Mouse (Mus musculus) kidney, embryonic 15.5 days (tissue): ENCODE measurements around the gene Psmd9. TPM values are rescaled to one million over a fixed set of nuclear protein-coding genes. Genes with fewer than 3 reads are reported as not detected.

Experiments used
- ATAC-seq: fragments of 200-750 bp; cut with Nextera tagmentation; replicated peaks from 2 replicates; pipeline ENCODE4 v1.8.0; 2017; ENCODE audit warnings: moderate TSS enrichment; ENCODE audit not compliant: low FRiP score
- H3K27ac ChIP-seq: fragments of 300-500 bp; sonication (generic); 2 replicates; pipeline ENCODE4 v1.5.1; 2015; ENCODE audit warnings: mild to moderate bottlenecking, inconsistent platforms
- H3K27me3 ChIP-seq: fragments of 300-500 bp; sonication (generic); 2 replicates; pipeline ENCODE4 v1.6.1; 2015; ENCODE audit warnings: inconsistent platforms
- H3K36me3 ChIP-seq: fragments of 300-500 bp; sonication (generic); 2 replicates; pipeline ENCODE4 v1.6.1; 2015; ENCODE audit warnings: inconsistent platforms
- H3K4me1 ChIP-seq: fragments of 300-500 bp; sonication (generic); 2 replicates; pipeline ENCODE4 v1.6.1; 2015; ENCODE audit warnings: inconsistent platforms
- H3K4me2 ChIP-seq: fragments of 300-500 bp; sonication (generic); 2 replicates; pipeline ENCODE4 v1.6.1; 2015; ENCODE audit warnings: moderate library complexity, mild to moderate bottlenecking, inconsistent platforms
- H3K4me3 ChIP-seq: fragments of 300-500 bp; sonication (generic); replicated peaks from 2 replicates; pipeline ENCODE4 v1.5.1; 2015; ENCODE audit warnings: mild to moderate bottlenecking, inconsistent platforms
- H3K9ac ChIP-seq: fragments of 300-500 bp; sonication (generic); 2 replicates; pipeline ENCODE4 v1.6.1; 2015; ENCODE audit warnings: mild to moderate bottlenecking, inconsistent platforms
- H3K9me3 ChIP-seq: fragments of 300-500 bp; sonication (generic); replicated peaks from 2 replicates; pipeline ENCODE4 v1.6.1; 2016; ENCODE audit warnings: inconsistent platforms
- WGBS: fragments of 180-500 bp; shearing (Covaris S2); methylation state at CpG from one replicate; pipeline ENCODE4 v1.1.7; 2015; ENCODE audit warnings: mixed read lengths; 5-methylcytosine and 5-hydroxymethylcytosine counted together
- polyA plus RNA-seq: library from polyadenylated mRNA; unstranded; fragments of >200 nt; fragmentation: Nextera tagmentation; extraction: Ambion mirVana; gene quantifications from 2 replicates; pipeline ENCODE4 v1.2.1, GENCODE M21; 2015

Psmd9 gene
- polyA plus RNA-seq, 1 experiment from 2014 or later = 90.5 TPM

DNA sequence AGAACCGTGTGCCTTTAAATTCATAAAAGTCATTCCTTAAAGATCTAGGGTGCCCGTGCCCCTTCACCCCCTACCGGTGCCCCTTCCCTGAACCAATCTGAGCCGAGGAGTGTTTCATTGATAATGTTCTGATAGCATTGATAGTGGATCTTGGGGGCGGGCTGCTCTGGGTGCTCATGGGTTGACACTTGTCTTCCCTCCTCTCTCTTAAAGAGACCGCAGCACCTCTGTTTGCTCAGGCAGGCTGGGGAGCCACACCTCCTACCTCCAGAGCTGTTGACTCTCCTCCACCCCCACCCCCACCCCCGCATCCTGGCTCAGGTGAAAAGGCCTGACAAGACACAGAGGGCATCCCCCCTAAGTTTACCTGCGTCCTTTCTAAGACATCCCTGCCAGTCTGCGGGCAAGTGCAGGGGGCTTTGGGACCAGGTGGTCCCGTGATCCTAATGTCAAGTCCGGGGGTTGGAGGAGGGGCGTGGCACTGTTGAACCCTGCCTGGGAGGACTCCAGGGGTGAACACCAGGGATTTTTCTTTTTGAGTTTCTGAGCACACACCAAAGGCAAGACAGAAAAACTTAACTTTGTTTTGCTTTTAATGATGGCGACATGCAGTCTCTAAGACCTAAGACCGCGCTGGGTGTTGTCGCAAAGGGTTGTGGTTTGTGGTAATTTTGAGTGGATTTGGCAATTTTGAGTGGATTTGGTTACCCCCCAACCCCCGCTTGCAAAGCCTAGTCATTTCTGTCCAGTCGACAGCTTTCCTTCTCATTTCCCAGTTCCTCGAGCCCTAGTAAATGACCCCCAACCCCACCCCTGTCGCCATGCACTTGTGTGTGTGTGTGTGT, 24.2 kb upstream of the Psmd9 start:
- Histone ChIP-seq H3K9me3 (no peaks in the 10 kb centered on the region), H3K9ac (peak overlapping the region; percentile 27), H3K4me3 (peak overlapping the region; percentile 91), H3K36me3 (peaks cover 46% of the 10 kb centered on the region), H3K4me1 (peaks cover 57% of the 10 kb centered on the region), H3K27ac (no peak overlapping the region), H3K4me2 (peak overlapping the region; percentile 99), H3K27me3 (no peaks in the 10 kb centered on the region)
- WGBS = 33% methylated on average over 20 of the region's 20 CpGs
- no peak for ATAC-seq

DNA sequence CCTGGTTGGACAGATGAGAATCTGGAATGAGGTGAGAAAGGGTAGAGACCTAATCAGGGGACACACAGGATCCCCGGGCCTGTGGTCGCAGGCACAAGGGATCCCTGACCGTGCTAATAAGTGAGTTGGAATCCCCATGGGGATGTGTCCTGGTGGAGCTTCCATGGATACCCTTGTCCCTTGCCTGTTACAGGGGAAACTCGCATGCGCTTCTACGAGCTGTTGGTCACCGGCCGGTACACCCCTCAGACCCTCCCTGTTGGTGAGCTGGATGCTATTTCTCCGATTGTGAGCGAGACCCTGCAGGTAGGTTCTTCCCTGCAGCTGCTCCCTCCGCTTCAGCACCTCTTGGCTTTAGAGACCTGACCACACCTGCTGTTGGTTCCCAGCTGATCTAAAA, 22.9 kb upstream of the Psmd9 start:
- H3K4me3 ChIP-seq = no peak overlapping the region
- H3K9me3 ChIP-seq = no peaks in the 10 kb centered on the region
- no peaks in the 10 kb centered on the region for H3K27me3 ChIP-seq
- no peak overlapping the region for H3K27ac ChIP-seq
- H3K4me1 ChIP-seq = peaks cover 71% of the 10 kb centered on the region
- no peak overlapping the region for H3K9ac ChIP-seq
- no peak for ATAC-seq
- no peak overlapping the region for H3K4me2 ChIP-seq
- 92% methylated on average over 11 of the region's 11 CpGs for WGBS
- H3K36me3 ChIP-seq = peaks cover 57% of the 10 kb centered on the region

DNA sequence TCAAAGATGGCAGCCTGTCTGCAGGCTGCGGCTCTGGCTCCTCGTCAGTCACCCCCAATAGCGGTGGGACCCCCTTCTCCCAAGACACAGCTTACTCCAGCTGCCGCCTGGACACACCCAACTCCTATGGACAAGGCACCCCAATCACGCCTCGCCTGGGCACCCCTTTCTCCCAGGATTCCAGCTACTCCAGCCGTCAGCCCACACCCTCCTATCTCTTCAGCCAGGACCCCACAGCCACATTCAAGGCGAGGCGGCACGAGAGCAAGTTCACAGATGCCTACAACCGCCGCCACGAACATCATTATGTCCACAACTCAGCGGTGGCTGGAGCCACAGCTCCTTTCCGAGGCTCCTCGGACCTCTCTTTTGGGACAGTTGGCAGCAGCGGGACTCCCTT, 21.6 kb upstream of the Psmd9 start:
- peaks cover 69% of the 10 kb centered on the region for H3K36me3 ChIP-seq

DNA sequence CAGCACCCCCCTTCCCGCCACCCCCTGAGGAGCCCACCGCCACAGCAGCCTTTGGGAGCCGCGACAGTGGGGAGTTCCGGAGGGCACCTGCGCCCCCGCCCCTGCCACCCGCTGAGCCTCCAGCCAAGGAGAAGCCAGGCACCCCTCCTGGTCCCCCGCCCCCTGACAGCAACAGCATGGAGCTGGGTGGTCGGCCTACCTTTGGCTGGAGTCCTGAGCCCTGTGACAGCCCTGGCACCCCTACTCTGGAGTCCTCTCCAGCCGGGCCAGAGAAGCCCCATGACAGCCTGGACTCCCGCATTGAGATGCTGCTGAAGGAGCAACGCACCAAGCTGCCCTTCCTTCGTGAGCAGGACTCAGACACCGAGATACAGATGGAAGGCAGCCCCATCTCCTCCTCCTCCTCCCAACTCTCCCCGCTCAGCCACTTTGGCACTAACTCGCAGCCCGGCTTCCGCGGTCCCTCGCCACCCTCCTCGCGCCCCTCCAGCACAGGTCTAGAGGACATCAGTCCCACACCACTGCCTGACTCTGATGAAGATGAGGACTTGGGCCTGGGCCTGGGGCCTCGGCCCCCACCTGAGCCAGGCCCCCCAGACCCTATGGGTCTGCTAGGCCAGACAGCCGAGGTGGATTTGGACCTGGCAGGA, 21.0 kb upstream of the Psmd9 start:
- Histone ChIP-seq H3K27me3 (no peaks in the 10 kb centered on the region), H3K27ac (no peak overlapping the region), H3K4me1 (peaks cover 73% of the 10 kb centered on the region), H3K4me3 (no peak overlapping the region), H3K9me3 (no peaks in the 10 kb centered on the region), H3K36me3 (peaks cover 75% of the 10 kb centered on the region), H3K4me2 (no peak overlapping the region), H3K9ac (no peak overlapping the region)
- ATAC-seq = no peak
- 81% methylated on average over 25 of the region's 25 CpGs for WGBS

More for the DNA sequence above, 21.6 kb upstream of the Psmd9 start:
- H3K4me1 ChIP-seq = peaks cover 75% of the 10 kb centered on the region
- ATAC-seq = no peak
- H3K27me3 ChIP-seq = no peaks in the 10 kb centered on the region
- no peak overlapping the region for H3K9ac ChIP-seq
- H3K9me3 ChIP-seq = no peaks in the 10 kb centered on the region
- H3K27ac ChIP-seq = no peak overlapping the region
- no peak overlapping the region for H3K4me3 ChIP-seq
- H3K4me2 ChIP-seq = no peak overlapping the region
- 88% methylated on average over 17 of the region's 17 CpGs for WGBS

DNA sequence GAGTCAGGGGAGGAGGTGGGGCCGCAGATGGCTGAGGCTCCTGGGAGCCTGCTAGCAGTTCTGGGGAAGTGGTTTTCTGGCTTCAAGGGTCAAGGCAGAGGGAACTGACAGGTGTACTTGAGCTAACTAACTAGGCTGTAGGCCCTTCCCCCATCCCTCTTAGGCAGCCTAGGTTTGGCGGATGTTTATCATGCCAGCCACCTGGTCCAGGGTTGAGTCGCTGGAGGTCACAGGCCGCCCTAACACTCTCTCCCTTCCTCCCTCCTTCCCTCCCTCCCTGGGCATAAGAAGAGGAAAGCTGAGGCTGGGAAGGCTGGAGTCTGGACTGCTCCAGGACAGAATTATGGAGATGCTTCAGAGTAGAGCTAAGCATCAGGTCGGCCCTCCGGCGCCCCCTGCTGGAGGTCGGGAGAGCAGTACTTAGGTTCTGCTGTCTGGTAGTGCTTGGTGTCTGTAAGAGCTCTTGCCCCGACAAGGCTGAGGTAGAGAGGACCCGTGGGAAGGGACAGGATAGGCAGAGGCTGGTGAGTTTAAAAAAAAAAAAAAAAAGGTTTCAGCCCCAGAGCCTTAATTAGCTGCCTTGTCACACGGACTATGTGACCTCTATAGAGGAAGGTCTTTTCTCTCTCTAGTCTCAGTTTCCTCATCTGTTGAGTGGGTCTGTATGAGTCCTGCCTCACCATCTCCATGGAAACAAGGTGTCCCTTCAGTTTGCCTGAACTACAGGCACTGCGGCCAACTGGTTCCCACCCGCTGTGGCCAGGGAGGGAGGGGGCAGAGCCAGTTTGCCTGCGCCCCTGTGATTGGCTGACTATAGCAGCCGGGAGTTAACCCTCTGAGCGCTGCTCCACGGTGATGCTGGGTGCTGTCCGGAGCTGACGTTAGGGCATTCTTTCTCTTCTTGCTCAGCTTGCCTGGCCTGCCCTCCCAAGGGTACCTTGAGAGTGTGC, 19.5 kb upstream of the Psmd9 start:
- Histone ChIP-seq H3K4me1 (peaks cover 59% of the 10 kb centered on the region), H3K4me2 (peak overlapping the region; percentile 56), H3K9ac (no peak overlapping the region), H3K9me3 (no peaks in the 10 kb centered on the region), H3K27me3 (no peaks in the 10 kb centered on the region), H3K4me3 (peak overlapping the region; percentile 41), H3K27ac (peak overlapping the region; percentile 66), H3K36me3 (peaks cover 88% of the 10 kb centered on the region)
- 6% methylated on average over 19 of the region's 19 CpGs for WGBS
- ATAC-seq = peak; percentile 84

DNA sequence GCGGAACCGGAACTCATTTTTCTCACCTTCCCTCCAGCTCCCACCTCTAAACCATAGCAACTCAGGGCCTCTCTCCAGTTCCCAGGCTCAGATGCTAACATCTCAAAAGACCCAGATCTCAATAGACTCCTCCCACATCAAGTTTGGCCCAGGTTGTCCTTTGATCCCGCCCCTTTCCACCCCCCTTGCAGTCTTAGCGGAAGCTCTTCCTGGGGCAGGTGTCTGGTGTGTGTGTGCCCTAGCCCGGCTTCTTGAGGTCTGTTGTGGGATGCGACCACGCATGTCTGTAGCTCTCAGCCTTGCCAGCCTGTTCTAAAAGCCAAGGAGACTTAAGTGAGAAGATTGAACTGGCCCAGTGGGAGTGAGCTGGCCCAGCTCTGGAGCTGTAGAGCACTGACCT, 18.6 kb upstream of the Psmd9 start:
- Histone ChIP-seq H3K4me1 (peaks cover 50% of the 10 kb centered on the region), H3K9ac (peak overlapping the region; percentile 43; the same call in 1 of the 2 replicates), H3K9me3 (no peaks in the 10 kb centered on the region), H3K27me3 (no peaks in the 10 kb centered on the region), H3K36me3 (peaks cover 90% of the 10 kb centered on the region), H3K4me2 (peak overlapping the region; percentile 56), H3K27ac (peak overlapping the region; percentile 64), H3K4me3 (peak overlapping the region; percentile 41)
- ATAC-seq = no peak
- 25% methylated on average over 7 of the region's 7 CpGs for WGBS

DNA sequence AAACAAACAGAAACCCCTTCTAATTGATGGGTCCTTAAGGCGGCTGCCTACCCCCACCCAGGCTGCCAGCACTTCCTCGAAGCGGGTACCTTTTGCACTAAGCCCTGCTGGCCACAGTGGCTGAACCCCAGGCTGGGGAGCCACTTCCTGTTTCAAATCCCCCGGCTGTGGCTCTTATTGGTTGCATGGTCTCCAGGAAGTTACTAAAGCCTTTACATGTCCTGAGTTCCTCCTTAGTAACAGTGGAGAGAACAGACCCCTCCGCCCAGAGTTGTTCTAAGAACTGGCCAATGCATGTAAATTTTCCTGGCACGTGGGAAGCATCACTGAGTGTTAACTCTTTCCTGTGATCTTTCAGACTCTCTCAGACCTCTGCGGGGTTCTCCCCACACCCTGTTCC, 18.1 kb upstream of the Psmd9 start:
- Histone ChIP-seq H3K36me3 (peaks cover 88% of the 10 kb centered on the region), H3K9me3 (no peaks in the 10 kb centered on the region), H3K9ac (0 out of 2 replicates have a peak overlapping the region, but pooled peaks have one; percentile 43), H3K27me3 (no peaks in the 10 kb centered on the region), H3K4me1 (peaks cover 46% of the 10 kb centered on the region), H3K27ac (peak overlapping the region; percentile 64), H3K4me2 (peak overlapping the region; percentile 56), H3K4me3 (peak overlapping the region; percentile 41)
- WGBS = 21% methylated on average over 7 of the region's 7 CpGs
- ATAC-seq = 0 out of 2 replicates have a peak, but pooled peaks have one; percentile 4

DNA sequence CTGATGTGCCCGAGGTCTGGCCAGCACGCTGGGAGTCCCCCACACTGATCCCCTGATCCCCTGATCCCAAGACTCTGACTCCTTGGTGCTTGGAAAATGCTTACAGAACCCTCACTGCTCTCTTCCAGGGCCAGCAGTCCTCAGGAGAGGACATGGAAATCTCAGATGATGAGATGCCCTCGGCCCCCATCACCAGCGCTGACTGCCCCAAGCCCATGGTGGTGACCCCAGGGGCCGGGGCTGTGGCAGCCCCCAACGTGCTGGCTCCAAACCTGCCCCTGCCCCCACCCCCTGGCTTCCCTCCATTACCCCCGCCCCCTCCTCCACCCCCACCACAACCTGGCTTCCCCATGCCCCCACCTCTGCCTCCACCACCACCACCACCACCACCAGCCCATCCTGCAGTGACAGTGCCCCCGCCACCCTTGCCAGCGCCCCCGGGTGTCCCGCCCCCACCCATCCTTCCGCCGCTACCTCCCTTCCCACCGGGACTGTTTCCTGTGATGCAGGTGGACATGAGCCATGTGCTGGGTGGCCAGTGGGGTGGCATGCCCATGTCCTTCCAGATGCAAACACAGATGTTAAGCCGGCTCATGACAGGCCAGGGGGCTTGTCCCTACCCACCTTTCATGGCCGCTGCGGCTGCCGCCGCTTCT, 17.4 kb upstream of the Psmd9 start:
- 84% methylated on average over 19 of the region's 19 CpGs for WGBS
- Histone ChIP-seq H3K4me2 (peak overlapping the region; percentile 56; the same call in 1 of the 2 replicates), H3K9ac (no peak overlapping the region), H3K4me1 (peaks cover 39% of the 10 kb centered on the region), H3K27ac (0 out of 2 replicates have a peak overlapping the region, but pooled peaks have one; percentile 64), H3K9me3 (no peaks in the 10 kb centered on the region), H3K27me3 (no peaks in the 10 kb centered on the region), H3K36me3 (peaks cover 87% of the 10 kb centered on the region), H3K4me3 (no peak overlapping the region)
- ATAC-seq = no peak

DNA sequence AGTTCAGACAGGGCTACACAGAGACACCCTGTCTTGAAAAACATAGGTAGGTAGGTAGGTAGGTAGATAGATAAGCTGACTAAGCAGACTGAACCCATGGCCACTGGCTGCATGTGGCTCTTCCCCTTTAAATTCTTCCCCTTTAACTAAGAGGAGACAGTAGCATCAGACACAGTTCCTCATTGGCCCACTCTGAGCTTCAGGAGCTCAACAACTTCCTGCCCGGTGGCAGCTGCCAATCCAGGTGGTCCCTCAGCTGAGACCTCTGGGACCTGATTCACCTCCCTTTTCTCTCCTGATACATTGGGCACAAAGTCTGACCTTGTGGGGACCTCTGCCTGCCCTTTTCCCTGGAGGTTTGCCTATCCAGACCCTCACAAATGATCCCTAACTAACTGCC, 16.3 kb upstream of the Psmd9 start:
- Histone ChIP-seq H3K4me1 (peaks cover 38% of the 10 kb centered on the region), H3K36me3 (peaks cover 87% of the 10 kb centered on the region), H3K4me2 (no peak overlapping the region), H3K9me3 (no peaks in the 10 kb centered on the region), H3K4me3 (no peak overlapping the region), H3K9ac (no peak overlapping the region), H3K27ac (no peak overlapping the region), H3K27me3 (no peaks in the 10 kb centered on the region)
- ATAC-seq = no peak
- 81% methylated on average over 1 of the region's 1 CpGs for WGBS

DNA sequence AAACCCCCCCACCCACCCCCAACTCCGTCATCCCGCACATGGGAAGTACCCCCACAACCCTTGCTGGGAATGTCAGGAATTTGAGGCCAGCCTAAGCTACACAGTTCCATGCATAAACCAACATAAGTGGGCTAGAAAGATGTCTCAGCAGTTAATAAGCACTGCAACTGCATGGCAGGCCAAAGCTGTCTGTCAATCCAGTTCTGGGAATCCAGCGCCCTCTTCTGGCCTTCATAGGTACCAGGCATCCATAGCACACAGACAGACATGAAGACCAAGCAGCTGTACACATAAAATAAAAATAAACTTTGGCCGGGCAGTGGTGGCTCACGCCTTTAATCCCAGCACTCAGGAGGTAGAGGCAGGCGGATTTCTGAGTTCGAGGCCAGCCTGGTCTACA, 13.8 kb upstream of the Psmd9 start:
- H3K27me3 ChIP-seq = no peaks in the 10 kb centered on the region
- H3K27ac ChIP-seq = no peak overlapping the region
- H3K36me3 ChIP-seq = peaks cover 93% of the 10 kb centered on the region
- no peak overlapping the region for H3K4me2 ChIP-seq
- H3K9me3 ChIP-seq = no peaks in the 10 kb centered on the region
- H3K9ac ChIP-seq = no peak overlapping the region
- 52% methylated on average over 7 of the region's 7 CpGs for WGBS
- no peak for ATAC-seq
- H3K4me3 ChIP-seq = no peak overlapping the region
- H3K4me1 ChIP-seq = peaks cover 13% of the 10 kb centered on the region

DNA sequence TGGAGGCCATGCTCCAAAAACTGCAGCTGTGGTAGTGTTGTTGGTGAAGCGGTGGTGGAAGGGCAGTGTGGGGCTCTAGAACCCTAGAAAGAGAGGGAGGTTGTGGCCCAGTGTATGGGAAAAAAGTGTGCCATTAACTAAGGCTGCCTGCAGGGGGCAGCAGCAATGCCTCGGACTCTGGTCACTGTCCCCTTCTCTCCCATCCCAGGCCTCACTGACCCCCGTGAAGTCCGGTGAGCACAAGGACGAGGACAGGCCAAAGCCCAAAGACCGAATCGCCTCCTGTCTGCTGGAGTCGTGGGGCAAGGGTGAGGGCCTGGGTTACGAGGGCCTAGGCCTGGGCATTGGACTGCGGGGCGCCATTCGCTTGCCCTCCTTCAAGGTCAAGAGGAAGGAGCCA, 12.4 kb upstream of the Psmd9 start:
- Histone ChIP-seq H3K9me3 (no peaks in the 10 kb centered on the region), H3K27me3 (no peaks in the 10 kb centered on the region), H3K27ac (no peak overlapping the region), H3K4me3 (no peak overlapping the region), H3K9ac (no peak overlapping the region), H3K4me1 (no peaks in the 10 kb centered on the region; the same call in 1 of the 2 replicates), H3K4me2 (no peak overlapping the region), H3K36me3 (peaks cover 94% of the 10 kb centered on the region)
- no peak for ATAC-seq
- 86% methylated on average over 12 of the region's 12 CpGs for WGBS
